Mouse (Mus musculus) stomach, postnatal 0 days (tissue): ENCODE measurements around the gene Adora3.

Source experiments
- CTCF ChIP-seq: IDR thresholded peaks from 2 replicates; pipeline ENCODE4 v1.5.1; 2016; ENCODE audit warnings: antibody characterized with exemption, low read depth, mild to moderate bottlenecking, moderate library complexity
- EP300 ChIP-seq: optimal IDR thresholded peaks from 2 replicates; pipeline ENCODE3; 2016; ENCODE audit warnings: antibody characterized with exemption

DNA sequence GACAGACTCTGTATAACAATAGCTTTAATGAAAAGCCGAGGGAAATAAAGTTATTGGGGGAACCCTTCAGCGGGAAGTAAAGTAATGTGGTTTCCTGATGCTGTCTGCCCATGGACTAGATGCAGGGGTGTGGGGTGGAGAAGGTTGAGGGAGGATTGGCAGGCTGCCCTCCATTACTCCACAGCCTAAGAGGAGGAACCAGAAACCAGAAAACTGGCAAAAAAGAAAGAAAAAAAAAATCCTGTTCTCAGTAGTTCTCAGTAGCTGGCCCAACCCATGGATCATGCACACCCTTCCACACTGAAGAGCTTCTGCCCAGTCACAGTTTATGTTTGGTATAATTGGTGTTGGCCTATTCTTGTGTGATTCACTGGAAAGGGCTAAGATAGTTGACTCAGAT is 27.7 kb downstream of the Adora3 start:
- no peak for TF ChIP-seq CTCF
- no peak for TF ChIP-seq EP300
